8 mouse cellular contexts compared by ENCODE assay signal in genomic region chr1:179668836-179669537, GRCm38 (mm10). TPM values are rescaled to one million over a fixed set of nuclear protein-coding genes. Genes with fewer than 3 reads are reported as not detected.
DNase-seq lines count a peak whose midpoint lies in the region; ATAC-seq lines count a peak whose summit lies in the region.

No protein-coding gene starts in this region.

- no peaks in the 10 kb centered on the region for H3K27me3 ChIP-seq in embryonic facial prominence, embryonic 15.5 days
- no peaks in the 10 kb centered on the region for H3K27me3 ChIP-seq in limb, embryonic 10.5 days (ENCODE audit: low read depth, poor library complexity, severe bottlenecking)

- H3K4me2 ChIP-seq in embryonic facial prominence, embryonic 15.5 days (replicated peaks) = peak overlapping the region; percentile 81

- H3K27ac ChIP-seq in embryonic facial prominence, embryonic 15.5 days (replicated peaks) = peak overlapping the region; percentile 84
- peak overlapping the region; percentile 95 for H3K27ac ChIP-seq in limb, embryonic 10.5 days

- H3K4me3 ChIP-seq in embryonic facial prominence, embryonic 15.5 days (replicated peaks) = peak overlapping the region; percentile 78
- H3K4me3 ChIP-seq in limb, embryonic 10.5 days = peak overlapping the region; percentile 93

- H3K9me3 ChIP-seq in embryonic facial prominence, embryonic 15.5 days (replicated peaks) = no peaks in the 10 kb centered on the region
- no peaks in the 10 kb centered on the region for H3K9me3 ChIP-seq in limb, embryonic 10.5 days (replicated peaks)

- 14% methylated on average over 12 of the region's 12 CpGs for WGBS in embryonic facial prominence, embryonic 15.5 days
- 36% methylated on average over 12 of the region's 12 CpGs for WGBS in limb, embryonic 10.5 days

- DNase-seq in adrenal gland, postnatal 14 days = peak; percentile 36
- no peak for DNase-seq in adrenal gland, postnatal 25 days
- peak; percentile 3 to 8 for DNase-seq in B cell, adult 2 months
- DNase-seq in limb, embryonic 10.5 days (ENCODE audit: low spot score) = peak; percentile 35
- peak; percentile 20 for DNase-seq in neural tube, embryonic 10.5 days (ENCODE audit: extremely low spot score, low spot score)
- DNase-seq in right cerebral cortex, postnatal 25 days = no peak
- no peak for DNase-seq in urinary bladder, adult 2 months (ENCODE audit: low spot score)

- H3K36me3 ChIP-seq in embryonic facial prominence, embryonic 15.5 days = peaks cover 5% of the 10 kb centered on the region; the same call in 1 of the 2 replicates
- H3K36me3 ChIP-seq in limb, embryonic 10.5 days = peaks cover 29% of the 10 kb centered on the region

- no peak for ATAC-seq in embryonic facial prominence, embryonic 15.5 days (ENCODE audit: insufficient number of reproducible peaks, low FRiP score, low TSS enrichment, low read depth)

- H3K4me1 ChIP-seq in embryonic facial prominence, embryonic 15.5 days = peaks cover 14% of the 10 kb centered on the region
- H3K4me1 ChIP-seq in limb, embryonic 10.5 days = peaks cover 23% of the 10 kb centered on the region

- peak overlapping the region; percentile 74 for H3K9ac ChIP-seq in embryonic facial prominence, embryonic 15.5 days

RNA-seq across cellular contexts. Expression of gene Sccpdh, which starts 1.0 kb away (rescaled TPM):
- total RNA-seq in adrenal gland, postnatal 14 days (2021) = 29.0 and 33.3 TPM in 2 replicates
- total RNA-seq in adrenal gland, postnatal 25 days (2021) = 37.3 and 41.0 TPM in 2 replicates
- 70.1 and 71.9 TPM in 2 replicates for polyA plus RNA-seq in embryonic facial prominence, embryonic 15.5 days (2015; fragmentation: Nextera tagmentation; extraction: Ambion mirVana)
- 67.4 and 75.2 TPM in 2 replicates for polyA plus RNA-seq in limb, embryonic 10.5 days (2016; fragmentation: Nextera tagmentation; extraction: Ambion mirVana)
- polyA plus RNA-seq in urinary bladder, adult 2 months (2012; rRNA removed) = 33.2 and 43.1 TPM in 2 replicates

Comparison
In these comparisons a context has a peak if more than half of its experiments do, and no peak if none do; other contexts are left out.
1. DNase-seq: peak in adrenal gland, postnatal 14 days (single experiment), B cell, adult 2 months (2 of 2), limb, embryonic 10.5 days (single experiment) and neural tube, embryonic 10.5 days (single experiment); none in adrenal gland, postnatal 25 days (single experiment), right cerebral cortex, postnatal 25 days (single experiment) and urinary bladder, adult 2 months (single experiment).